Mouse (Mus musculus): ENCODE data around the gene Flywch1. TPM values are rescaled to one million over a fixed set of nuclear protein-coding genes. Genes with fewer than 3 reads are reported as not detected.

Gene Flywch1
- total and polyA plus RNA-seq, 2 experiments from 2014 or later: 183 to 230 TPM

GRCm38 (mm10) chr17:23730441-23730840 is 41.0 kb downstream of the Flywch1 start:
- Histone ChIP-seq H3K27me3 (ENCODE audit: insufficient read depth, low read length) (no peaks in the 10 kb centered on the region), H3K4me1 (ENCODE audit: insufficient read depth, low read length) (0 out of 2 replicates have a peak, but pooled peaks cover 4% of the 10 kb centered on the region), H3K4me2 (ENCODE audit: low read depth, low read length) (no peak overlapping the region), H3K27ac (no peak overlapping the region), H3K4me3 (ENCODE audit: low read length) (no peak overlapping the region), H3K9me3 (ENCODE audit: low read length) (no peaks in the 10 kb centered on the region), H3K36me3 (ENCODE audit: insufficient read depth, low read length) (0 out of 2 replicates have a peak, but pooled peaks cover 5% of the 10 kb centered on the region), H3K9ac (replicated peaks; ENCODE audit: low read length) (no peak overlapping the region)
- 67% methylated on average over 1 of the region's 1 CpGs for WGBS
- TF ChIP-seq CTCF (IDR thresholded peaks at IDR 0.05; ENCODE audit: low read depth): no peak
- no peak for ATAC-seq
- no peak for DNase-seq (ENCODE audit: low spot score)

GRCm38 (mm10) chr17:23726758-23727142 is 44.7 kb downstream of the Flywch1 start:
- H3K27ac ChIP-seq: peak overlapping the region; percentile 71
- H3K9me3 ChIP-seq (ENCODE audit: low read length): no peaks in the 10 kb centered on the region
- no peaks in the 10 kb centered on the region for H3K27me3 ChIP-seq (ENCODE audit: insufficient read depth, low read length)
- H3K4me1 ChIP-seq (ENCODE audit: insufficient read depth, low read length): 0 out of 2 replicates have a peak, but pooled peaks cover 4% of the 10 kb centered on the region
- TF ChIP-seq CTCF (IDR thresholded peaks at IDR 0.05; ENCODE audit: low read depth): peak; percentile 58
- under 1% methylated on average over 20 of the region's 20 CpGs for WGBS
- peak overlapping the region; percentile 74 for H3K4me3 ChIP-seq (ENCODE audit: low read length)
- H3K4me2 ChIP-seq (ENCODE audit: low read depth, low read length): peak overlapping the region; percentile 92
- H3K9ac ChIP-seq (replicated peaks; ENCODE audit: low read length): peak overlapping the region; percentile 59
- DNase-seq (ENCODE audit: low spot score) (peak; percentile 87), ATAC-seq (peak; percentile 90)
- H3K36me3 ChIP-seq (ENCODE audit: insufficient read depth, low read length): no peaks in the 10 kb centered on the region

- H3K9ac ChIP-seq (replicated peaks; ENCODE audit: low read length): peak within 1 kb of the TSS; percentile 59
- no peaks in the 10 kb centered on the region for H3K27me3 ChIP-seq (ENCODE audit: insufficient read depth, low read length)
- H3K36me3 ChIP-seq (ENCODE audit: insufficient read depth, low read length): no peaks in the 10 kb centered on the region
- no peaks in the 10 kb centered on the region for H3K9me3 ChIP-seq (ENCODE audit: low read length)
- H3K4me2 ChIP-seq (ENCODE audit: low read depth, low read length): peak within 1 kb of the TSS; percentile 92
- under 1% methylated on average over 70 of the region's 73 CpGs for WGBS
- peak; percentile 98 for DNase-seq (ENCODE audit: low spot score)
- 0 out of 2 replicates have a peak, but pooled peaks cover 4% of the 10 kb centered on the region for H3K4me1 ChIP-seq (ENCODE audit: insufficient read depth, low read length)
- peak within 1 kb of the TSS; percentile 71 for H3K27ac ChIP-seq
- peak; percentile 36; the same call in 1 of the 2 replicates for TF ChIP-seq CTCF (IDR thresholded peaks at IDR 0.05; ENCODE audit: low read depth)
- ATAC-seq: peak; percentile 95
- H3K4me3 ChIP-seq (ENCODE audit: low read length): peak within 1 kb of the TSS; percentile 74
Measured at GRCm38 (mm10) chr17:23725999-23726757, 45.2 kb downstream of the Flywch1 start, which contains the start of gene Pkmyt1. Gene Pkmyt1 (plus strand): TSS chr17:23726336.

GRCm38 (mm10) chr17:23725477-23725876 is 45.9 kb downstream of the Flywch1 start:
- H3K36me3 ChIP-seq (ENCODE audit: insufficient read depth, low read length): no peaks in the 10 kb centered on the region
- peak overlapping the region; percentile 92 for H3K4me2 ChIP-seq (ENCODE audit: low read depth, low read length)
- no peak for TF ChIP-seq CTCF (IDR thresholded peaks at IDR 0.05; ENCODE audit: low read depth)
- H3K27ac ChIP-seq: peak overlapping the region; percentile 71
- H3K9me3 ChIP-seq (ENCODE audit: low read length): no peaks in the 10 kb centered on the region
- ATAC-seq: no peak
- peak overlapping the region; percentile 74 for H3K4me3 ChIP-seq (ENCODE audit: low read length)
- H3K9ac ChIP-seq (replicated peaks; ENCODE audit: low read length): peak overlapping the region; percentile 59
- H3K27me3 ChIP-seq (ENCODE audit: insufficient read depth, low read length): no peaks in the 10 kb centered on the region
- 61% methylated on average over 4 of the region's 4 CpGs for WGBS
- 0 out of 2 replicates have a peak, but pooled peaks cover 4% of the 10 kb centered on the region for H3K4me1 ChIP-seq (ENCODE audit: insufficient read depth, low read length)
- no peak for DNase-seq (ENCODE audit: low spot score)

GRCm38 (mm10) chr17:23722376-23723125 is 48.9 kb downstream of the Flywch1 start, which contains the start of gene 1520401A03Rik:
Gene 1520401A03Rik (minus strand): TSS chr17:23722783.
- Histone ChIP-seq H3K4me1 (ENCODE audit: insufficient read depth, low read length) (0 out of 2 replicates have a peak, but pooled peaks cover 4% of the 10 kb centered on the region), H3K9me3 (ENCODE audit: low read length) (no peaks in the 10 kb centered on the region), H3K27ac (no peak within 1 kb of the TSS), H3K9ac (replicated peaks; ENCODE audit: low read length) (no peak within 1 kb of the TSS), H3K36me3 (ENCODE audit: insufficient read depth, low read length) (no peaks in the 10 kb centered on the region), H3K27me3 (ENCODE audit: insufficient read depth, low read length) (no peaks in the 10 kb centered on the region), H3K4me3 (ENCODE audit: low read length) (no peak within 1 kb of the TSS), H3K4me2 (ENCODE audit: low read depth, low read length) (no peak within 1 kb of the TSS)
- DNase-seq (ENCODE audit: low spot score): no peak
- ATAC-seq: no peak
- 73% methylated on average over 7 of the region's 7 CpGs for WGBS
- TF ChIP-seq CTCF (IDR thresholded peaks at IDR 0.05; ENCODE audit: low read depth): no peak

GRCm38 (mm10) chr17:23721886-23722285 is 49.5 kb downstream of the Flywch1 start:
- Histone ChIP-seq H3K4me3 (ENCODE audit: low read length) (no peak overlapping the region), H3K27ac (no peak overlapping the region), H3K27me3 (ENCODE audit: insufficient read depth, low read length) (no peaks in the 10 kb centered on the region), H3K4me1 (ENCODE audit: insufficient read depth, low read length) (0 out of 2 replicates have a peak, but pooled peaks cover 4% of the 10 kb centered on the region), H3K36me3 (ENCODE audit: insufficient read depth, low read length) (no peaks in the 10 kb centered on the region), H3K9me3 (ENCODE audit: low read length) (no peaks in the 10 kb centered on the region), H3K9ac (replicated peaks; ENCODE audit: low read length) (no peak overlapping the region), H3K4me2 (ENCODE audit: low read depth, low read length) (no peak overlapping the region)
- no peak for DNase-seq (ENCODE audit: low spot score)
- no peak for TF ChIP-seq CTCF (IDR thresholded peaks at IDR 0.05; ENCODE audit: low read depth)
- ATAC-seq: no peak
- 75% methylated on average over 2 of the region's 2 CpGs for WGBS
